Mouse (Mus musculus) central nervous system, embryonic 14 days (tissue): Measurements from ENCODE around the gene Sfxn3. TPM values are rescaled to one million over a fixed set of nuclear protein-coding genes. Genes with fewer than 3 reads are reported as not detected.

Source experiments
- polyA plus RNA-seq: library from polyadenylated mRNA; depleted of rRNA; stranded (reverse); fragments of >200 nt; gene quantifications from 2 replicates; pipeline ENCODE4 v1.2.3, GENCODE M21; 2012; rRNA removed

The Sfxn3 gene
- 75.8 and 81.4 TPM in 2 replicates for polyA plus RNA-seq

DNA sequence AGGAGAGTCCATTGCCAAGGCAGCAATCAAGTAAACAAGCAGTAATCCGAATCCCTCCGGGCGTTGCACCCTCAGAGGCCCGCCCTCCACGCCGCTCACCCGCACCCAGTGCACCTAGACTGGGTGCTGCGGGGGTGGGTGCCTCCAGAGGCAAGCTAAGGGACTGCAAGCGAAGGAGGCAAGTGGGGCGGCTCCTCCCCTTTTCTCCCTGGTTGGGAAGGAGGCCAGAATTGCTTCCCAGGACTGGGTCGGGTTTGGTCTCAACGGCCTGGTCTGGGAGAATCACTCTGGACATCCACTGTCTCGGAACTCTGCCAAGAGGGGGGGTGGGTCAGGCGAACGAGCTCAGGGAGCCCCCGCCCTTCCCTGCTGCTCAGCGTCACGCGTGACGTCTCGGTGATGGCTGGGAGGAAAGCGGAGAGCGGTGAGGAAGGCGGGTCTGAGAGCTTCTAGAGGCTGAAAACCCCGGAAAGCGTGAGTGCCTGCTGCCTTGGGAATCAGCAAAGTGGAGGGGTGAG is at the start of gene Sfxn3:
TSS of gene Sfxn3 (plus strand) at position 87 of the 518 bp plus-strand sequence.

DNA sequence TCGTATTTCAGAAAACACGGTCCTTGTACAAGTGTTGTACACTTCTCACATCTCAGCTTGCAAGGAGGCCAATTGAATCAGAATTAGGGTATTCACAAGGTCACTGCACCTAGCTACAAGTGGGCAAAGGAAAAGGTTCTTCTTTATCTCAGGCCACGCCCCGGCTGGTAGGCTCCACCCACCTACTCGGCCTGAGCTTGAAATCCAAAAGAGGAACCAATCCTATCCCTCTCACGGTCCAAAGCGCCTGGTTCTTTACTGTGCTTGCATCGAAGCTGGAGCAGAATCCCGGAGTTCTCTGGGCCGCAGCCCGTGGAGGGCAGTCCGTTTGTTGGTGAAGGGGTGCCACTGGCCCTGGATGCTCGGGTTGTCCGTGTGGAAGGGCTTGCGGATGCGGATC is 41.9 kb upstream of the Sfxn3 start, which contains the start of gene Twnk:
TSS of gene Twnk (plus strand) at position 220 of the 400 bp plus-strand sequence.

DNA sequence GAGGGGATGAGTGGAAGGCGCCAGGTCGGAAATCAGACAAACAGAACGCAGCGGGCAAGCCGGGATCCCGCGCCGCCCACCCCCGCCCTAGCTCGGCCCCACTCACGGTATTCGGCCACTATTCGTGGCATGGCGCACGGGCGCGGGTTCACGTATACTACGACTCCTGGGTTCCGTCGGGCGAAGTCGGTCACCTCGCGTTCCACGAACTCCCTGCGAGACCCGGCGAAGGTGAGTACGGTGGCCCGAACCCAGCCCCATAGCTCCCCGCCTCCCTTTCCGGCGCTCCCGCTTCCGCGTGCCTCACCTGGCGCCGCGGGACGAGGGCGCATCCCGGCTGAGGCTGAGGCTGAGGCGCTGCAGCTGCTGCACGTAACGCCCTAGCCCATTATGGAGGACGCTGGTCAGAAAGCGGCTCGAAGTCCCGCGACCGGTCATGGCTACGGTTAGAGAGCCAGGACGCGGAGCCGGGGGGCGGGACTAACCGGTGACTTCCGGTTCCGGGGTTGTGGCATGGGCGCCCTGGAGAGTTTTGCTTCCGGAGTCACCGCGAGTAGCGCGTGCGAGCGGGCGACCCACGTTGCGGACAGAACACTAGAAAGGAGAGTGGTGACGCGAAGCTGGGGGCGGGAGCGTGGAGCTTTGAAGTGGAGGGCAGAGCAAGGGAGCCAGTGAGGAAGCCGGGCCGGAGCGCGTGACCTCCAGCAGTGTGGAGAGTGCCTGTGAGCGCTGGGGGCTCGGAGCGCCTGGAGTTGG is 41.2 kb upstream of the Sfxn3 start, which contains the start of gene Mrpl43:
TSS of gene Mrpl43 (minus strand) at position 486 of the 756 bp plus-strand sequence.

DNA sequence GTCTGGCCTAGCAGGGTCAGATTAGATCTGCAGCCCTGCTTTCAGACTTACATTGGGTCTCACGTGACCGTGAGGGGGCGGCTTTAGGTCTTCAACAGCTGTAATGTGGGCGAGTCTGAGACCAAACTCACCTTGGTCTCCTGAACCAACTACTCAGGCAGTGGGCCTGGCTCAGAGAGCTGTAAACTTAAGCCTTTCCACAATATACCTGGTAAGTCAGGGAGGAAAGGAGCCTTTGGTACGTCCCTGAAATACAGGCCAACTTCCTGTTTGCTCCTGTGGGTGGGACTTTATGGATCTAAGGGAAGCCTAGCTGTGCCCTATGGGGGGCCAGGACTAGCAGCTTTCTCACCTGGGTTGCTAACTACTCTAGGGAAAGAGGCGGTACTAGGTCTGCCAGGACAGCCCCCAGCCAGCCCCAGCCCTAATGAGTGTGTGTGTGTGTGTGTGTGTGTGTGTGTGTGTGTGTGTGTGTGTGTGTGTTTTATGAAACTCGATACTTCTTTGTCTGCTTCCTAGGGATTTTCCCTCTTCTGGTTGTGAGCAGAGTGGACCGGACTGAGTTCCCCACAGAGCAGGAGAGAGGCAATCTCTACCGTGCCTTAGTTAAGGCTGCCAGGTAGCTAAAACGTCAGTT is 32.9 kb upstream of the Sfxn3 start, which contains the start of gene Lzts2:
TSS of gene Lzts2 (plus strand) at position 80 of the 637 bp plus-strand sequence.

DNA sequence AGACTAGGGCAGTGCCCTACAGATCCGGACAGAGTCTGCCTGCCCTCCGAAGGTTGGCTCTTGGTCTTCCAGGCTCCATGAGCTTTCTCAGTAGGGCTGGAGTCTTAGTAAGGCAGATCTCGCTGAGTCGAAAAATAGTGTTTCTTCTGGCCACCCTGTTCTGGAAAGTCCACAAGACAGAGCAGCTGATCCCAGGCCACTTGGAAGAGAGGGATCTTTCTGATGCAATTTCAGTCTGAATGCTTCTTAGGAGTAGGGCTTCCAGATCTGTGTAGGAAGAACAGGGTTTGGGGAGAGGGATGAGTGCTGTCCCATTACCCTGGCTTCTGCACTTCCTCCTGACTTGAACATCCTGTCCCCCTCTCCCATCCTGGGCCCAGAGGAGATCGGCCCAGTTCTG is 1.7 kb upstream of the Sfxn3 start, which contains the start of gene Pdzd7:
TSS of gene Pdzd7 (minus strand) at position 67 of the 400 bp plus-strand sequence.

DNA sequence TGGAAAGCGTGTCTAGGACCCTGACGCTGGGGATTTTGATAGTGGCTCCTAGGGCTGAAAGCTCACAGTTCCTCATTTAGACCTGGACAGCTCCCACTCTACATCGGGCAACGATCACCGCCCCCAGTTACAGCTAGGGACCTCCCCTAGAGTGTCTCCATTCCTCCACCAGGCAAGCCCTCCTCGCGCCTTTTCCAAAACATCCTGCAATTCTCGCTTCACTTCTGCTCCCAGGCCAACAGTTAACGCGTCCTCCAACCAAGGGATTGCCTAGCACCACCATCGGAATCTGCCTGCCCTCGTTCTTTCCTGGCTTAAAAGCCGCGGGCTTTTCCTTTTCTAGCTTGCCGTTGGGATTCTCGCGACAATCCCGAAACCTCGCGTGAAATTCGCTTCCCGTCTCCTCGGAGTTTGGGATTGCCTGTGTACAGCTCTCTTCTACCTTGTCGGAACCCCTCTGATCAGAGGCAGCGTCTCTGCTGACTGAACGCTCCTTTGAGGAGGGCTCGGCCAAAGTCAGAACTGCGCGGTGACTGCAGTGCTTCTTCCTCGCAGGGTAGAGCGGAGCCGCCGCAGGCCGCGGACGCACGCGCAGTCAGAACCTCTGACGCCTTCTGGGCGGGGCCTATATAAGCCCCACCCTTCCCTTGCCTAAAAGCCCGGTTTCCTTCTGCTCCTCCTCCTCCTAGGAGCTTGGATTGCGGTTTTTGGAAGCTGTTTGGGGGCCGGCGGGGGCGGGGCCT is 27.4 kb downstream of the Sfxn3 start, which contains the start of gene Kazald1:
TSS of gene Kazald1 (plus strand) at position 662 of the 743 bp plus-strand sequence.

Other genes with a start within 250 kb of the Sfxn3 start
- gene Slf2, start 116.4 kb upstream of the Sfxn3 start, polyA plus RNA-seq, result 45.7 and 46.5 TPM in 2 replicates
- gene Sema4g, start 58.4 kb upstream of the Sfxn3 start, polyA plus RNA-seq, result 173 and 175 TPM in 2 replicates
- gene Twnk, start 41.8 kb upstream of the Sfxn3 start, polyA plus RNA-seq, result 16.9 and 18.3 TPM in 2 replicates
- 84.1 and 84.8 TPM in 2 replicates for gene Mrpl43, start 41.1 kb upstream of the Sfxn3 start, polyA plus RNA-seq
- 47.5 and 50.5 TPM in 2 replicates for gene Lzts2, start 33.1 kb upstream of the Sfxn3 start, polyA plus RNA-seq
- gene Pdzd7, start 1.8 kb upstream of the Sfxn3 start, polyA plus RNA-seq, result 7.8 and 8.1 TPM in 2 replicates
- gene Kazald1, start 27.7 kb downstream of the Sfxn3 start, polyA plus RNA-seq, result 2.7 and 6.7 TPM in 2 replicates
- gene Tlx1, start 103.2 kb downstream of the Sfxn3 start, polyA plus RNA-seq, result 0.90 and 2.9 TPM in 2 replicates
- 5.0 and 6.2 TPM in 2 replicates for gene Lbx1, start 188.3 kb downstream of the Sfxn3 start, polyA plus RNA-seq